Mouse (Mus musculus): Measurements from ENCODE around the gene Gnao1. TPM values are rescaled to one million over a fixed set of nuclear protein-coding genes. Genes with fewer than 3 reads are reported as not detected.

Gene Gnao1
- polyA plus RNA-seq, 2 experiments: 4.3 to 13.5 TPM

GRCm38 (mm10) chr8:93918580-93918979, 108.8 kb downstream of the Gnao1 start:
- TF ChIP-seq POLR2A (IDR thresholded peaks at IDR 0.05; ENCODE audit: borderline replicate concordance, extremely low read depth, insufficient read depth, insufficient read length): no peak
- Histone ChIP-seq H3K4me1 (ENCODE audit: control insufficient read depth, insufficient read depth, low read length) (peaks cover 16% of the 10 kb centered on the region), H3K9me3 (ENCODE audit: control insufficient read depth, low read length) (no peaks in the 10 kb centered on the region), H3K4me2 (replicated peaks; ENCODE audit: low read depth, low read length, severe bottlenecking) (no peak overlapping the region), H3K27ac (replicated peaks; ENCODE audit: low read depth, low read length) (no peak overlapping the region), H3K27me3 (ENCODE audit: control insufficient read depth, insufficient read depth, low read length) (no peaks in the 10 kb centered on the region), H3K36me3 (ENCODE audit: control insufficient read depth, insufficient read depth, low read length) (no peaks in the 10 kb centered on the region), H3K9ac (ENCODE audit: low read depth, low read length, severe bottlenecking) (no peak overlapping the region), H3K4me3 (replicated peaks; ENCODE audit: low read length) (no peak overlapping the region)
- ATAC-seq (ENCODE audit: low FRiP score, low read depth) (no peak), DNase-seq (ENCODE audit: low spot score) (no peak)
- 91% methylated on average over 2 of the region's 2 CpGs for WGBS

GRCm38 (mm10) chr8:93919422-93919821, 109.7 kb downstream of the Gnao1 start:
- H3K27me3 ChIP-seq (ENCODE audit: control insufficient read depth, insufficient read depth, low read length): no peaks in the 10 kb centered on the region
- no peaks in the 10 kb centered on the region for H3K9me3 ChIP-seq (ENCODE audit: control insufficient read depth, low read length)
- TF ChIP-seq POLR2A (IDR thresholded peaks at IDR 0.05; ENCODE audit: borderline replicate concordance, extremely low read depth, insufficient read depth, insufficient read length): no peak
- no peaks in the 10 kb centered on the region for H3K36me3 ChIP-seq (ENCODE audit: control insufficient read depth, insufficient read depth, low read length)
- ATAC-seq (ENCODE audit: low FRiP score, low read depth) (no peak), DNase-seq (ENCODE audit: low spot score) (no peak)
- H3K4me2 ChIP-seq (replicated peaks; ENCODE audit: low read depth, low read length, severe bottlenecking): no peak overlapping the region
- WGBS: 56% methylated on average over 3 of the region's 3 CpGs
- no peak overlapping the region for H3K27ac ChIP-seq (replicated peaks; ENCODE audit: low read depth, low read length)
- peaks cover 16% of the 10 kb centered on the region for H3K4me1 ChIP-seq (ENCODE audit: control insufficient read depth, insufficient read depth, low read length)
- H3K4me3 ChIP-seq (replicated peaks; ENCODE audit: low read length): no peak overlapping the region
- no peak overlapping the region for H3K9ac ChIP-seq (ENCODE audit: low read depth, low read length, severe bottlenecking)

GRCm38 (mm10) chr8:93919916-93920589, 110.3 kb downstream of the Gnao1 start:
- no peak overlapping the region for H3K9ac ChIP-seq (ENCODE audit: low read depth, low read length, severe bottlenecking)
- no peaks in the 10 kb centered on the region for H3K9me3 ChIP-seq (ENCODE audit: control insufficient read depth, low read length)
- peaks cover 16% of the 10 kb centered on the region for H3K4me1 ChIP-seq (ENCODE audit: control insufficient read depth, insufficient read depth, low read length)
- no peak overlapping the region for H3K27ac ChIP-seq (replicated peaks; ENCODE audit: low read depth, low read length)
- H3K36me3 ChIP-seq (ENCODE audit: control insufficient read depth, insufficient read depth, low read length): no peaks in the 10 kb centered on the region
- H3K4me2 ChIP-seq (replicated peaks; ENCODE audit: low read depth, low read length, severe bottlenecking): no peak overlapping the region
- ATAC-seq (ENCODE audit: low FRiP score, low read depth) (no peak), DNase-seq (ENCODE audit: low spot score) (no peak)
- no peak overlapping the region for H3K4me3 ChIP-seq (replicated peaks; ENCODE audit: low read length)
- no peak for TF ChIP-seq POLR2A (IDR thresholded peaks at IDR 0.05; ENCODE audit: borderline replicate concordance, extremely low read depth, insufficient read depth, insufficient read length)
- WGBS: 52% methylated on average over 12 of the region's 12 CpGs
- no peaks in the 10 kb centered on the region for H3K27me3 ChIP-seq (ENCODE audit: control insufficient read depth, insufficient read depth, low read length)

- H3K27ac ChIP-seq (replicated peaks; ENCODE audit: low read depth, low read length): no peak overlapping the region
- H3K36me3 ChIP-seq (ENCODE audit: control insufficient read depth, insufficient read depth, low read length): no peaks in the 10 kb centered on the region
- H3K4me1 ChIP-seq (ENCODE audit: control insufficient read depth, insufficient read depth, low read length): peaks cover 16% of the 10 kb centered on the region
- ATAC-seq (ENCODE audit: low FRiP score, low read depth): no peak
- no peak for TF ChIP-seq POLR2A (IDR thresholded peaks at IDR 0.05; ENCODE audit: borderline replicate concordance, extremely low read depth, insufficient read depth, insufficient read length)
- H3K9me3 ChIP-seq (ENCODE audit: control insufficient read depth, low read length): no peaks in the 10 kb centered on the region
- 86% methylated on average over 7 of the region's 7 CpGs for WGBS
- no peak overlapping the region for H3K4me2 ChIP-seq (replicated peaks; ENCODE audit: low read depth, low read length, severe bottlenecking)
- no peak for DNase-seq (ENCODE audit: low spot score)
- no peak overlapping the region for H3K9ac ChIP-seq (ENCODE audit: low read depth, low read length, severe bottlenecking)
- H3K4me3 ChIP-seq (replicated peaks; ENCODE audit: low read length): no peak overlapping the region
- H3K27me3 ChIP-seq (ENCODE audit: control insufficient read depth, insufficient read depth, low read length): no peaks in the 10 kb centered on the region
Observed at GRCm38 (mm10) chr8:93920590-93920948, 110.8 kb downstream of the Gnao1 start.

- H3K4me2 ChIP-seq (replicated peaks; ENCODE audit: low read depth, low read length, severe bottlenecking): no peak overlapping the region
Observed at GRCm38 (mm10) chr8:93923897-93924334, 114.2 kb downstream of the Gnao1 start.

More at GRCm38 (mm10) chr8:93923897-93924334, 114.2 kb downstream of the Gnao1 start:
- WGBS: 65% methylated on average over 7 of the region's 7 CpGs
- no peaks in the 10 kb centered on the region for H3K36me3 ChIP-seq (ENCODE audit: control insufficient read depth, insufficient read depth, low read length)
- ATAC-seq (ENCODE audit: low FRiP score, low read depth): no peak
- TF ChIP-seq POLR2A (IDR thresholded peaks at IDR 0.05; ENCODE audit: borderline replicate concordance, extremely low read depth, insufficient read depth, insufficient read length): no peak
- no peaks in the 10 kb centered on the region for H3K4me1 ChIP-seq (ENCODE audit: control insufficient read depth, insufficient read depth, low read length)
- H3K27ac ChIP-seq (replicated peaks; ENCODE audit: low read depth, low read length): no peak overlapping the region
- no peak overlapping the region for H3K4me3 ChIP-seq (replicated peaks; ENCODE audit: low read length)
- no peaks in the 10 kb centered on the region for H3K27me3 ChIP-seq (ENCODE audit: control insufficient read depth, insufficient read depth, low read length)
- no peak for DNase-seq (ENCODE audit: low spot score)
- H3K9ac ChIP-seq (ENCODE audit: low read depth, low read length, severe bottlenecking): no peak overlapping the region
- no peaks in the 10 kb centered on the region for H3K9me3 ChIP-seq (ENCODE audit: control insufficient read depth, low read length)

Measured in limb, embryonic 14.5 days (tissue).